Mouse (Mus musculus): ENCODE results near the gene Ankmy1. TPM values are rescaled to one million over a fixed set of nuclear protein-coding genes. Genes with fewer than 3 reads are reported as not detected.

Gene Ankmy1
- 1 to 10 TPM in 1 of 2 experiments, under 1 TPM in 1; 0.47 to 1.1 TPM for polyA plus RNA-seq (2017; shearing (Covaris generic))

GRCm38 (mm10) chr1:92902786-92903185 is at the start of gene Ankmy1:
Ankmy1 (minus strand) TSS chr1:92902906.
- ATAC-seq = no peak

- ATAC-seq = no peak
Observed at GRCm38 (mm10) chr1:92950607-92951006, 47.9 kb upstream of the Ankmy1 start, which contains the start of gene Gpr35. Gpr35 (plus strand) TSS chr1:92950865.

GRCm38 (mm10) chr1:92949426-92949825 is 46.7 kb upstream of the Ankmy1 start:
- no peak for ATAC-seq

GRCm38 (mm10) chr1:92947966-92948365 is 45.3 kb upstream of the Ankmy1 start:
- ATAC-seq = no peak

- ATAC-seq = no peak
Observed at GRCm38 (mm10) chr1:92943219-92943989, 40.7 kb upstream of the Ankmy1 start.

GRCm38 (mm10) chr1:92939746-92940145 is 37.0 kb upstream of the Ankmy1 start:
- no peak for ATAC-seq

GRCm38 (mm10) chr1:92937797-92938196 is 35.1 kb upstream of the Ankmy1 start:
- ATAC-seq = no peak

GRCm38 (mm10) chr1:92936467-92936866 is 33.8 kb upstream of the Ankmy1 start:
- ATAC-seq = no peak

GRCm38 (mm10) chr1:92935977-92936376 is 33.3 kb upstream of the Ankmy1 start:
- no peak for ATAC-seq

GRCm38 (mm10) chr1:92935054-92935962 is 32.6 kb upstream of the Ankmy1 start:
- no peak for ATAC-seq

GRCm38 (mm10) chr1:92934182-92934827 is 31.6 kb upstream of the Ankmy1 start, which contains the start of gene Capn10:
Capn10 (plus strand) TSS chr1:92934376.
- peak; percentile 96 for ATAC-seq

GRCm38 (mm10) chr1:92933611-92934010 is 30.9 kb upstream of the Ankmy1 start:
- no peak for ATAC-seq

GRCm38 (mm10) chr1:92930171-92930706 is 27.5 kb upstream of the Ankmy1 start:
- ATAC-seq = no peak

- ATAC-seq = no peak
Observed at GRCm38 (mm10) chr1:92921496-92921895, 18.8 kb upstream of the Ankmy1 start.

- no peak for ATAC-seq
Observed at GRCm38 (mm10) chr1:92920474-92921200, 17.9 kb upstream of the Ankmy1 start.

GRCm38 (mm10) chr1:92919775-92920174 is 17.1 kb upstream of the Ankmy1 start:
- ATAC-seq = no peak

GRCm38 (mm10) chr1:92919151-92919550 is 16.4 kb upstream of the Ankmy1 start:
- ATAC-seq = no peak

- no peak for ATAC-seq
Observed at GRCm38 (mm10) chr1:92916725-92917124, 14.0 kb upstream of the Ankmy1 start.

GRCm38 (mm10) chr1:92914993-92915392 is 12.3 kb upstream of the Ankmy1 start:
- ATAC-seq = no peak

- no peak for ATAC-seq
Observed at GRCm38 (mm10) chr1:92914239-92914638, 11.5 kb upstream of the Ankmy1 start.

- ATAC-seq = peak; percentile 21
Observed at GRCm38 (mm10) chr1:92912286-92912685, 9.6 kb upstream of the Ankmy1 start.

GRCm38 (mm10) chr1:92911721-92912138 is 9.0 kb upstream of the Ankmy1 start:
- no peak for ATAC-seq
